Mouse (Mus musculus) liver, embryonic 14 days (tissue): Measurements from ENCODE around the gene Gimd1. TPM values are rescaled to one million over a fixed set of nuclear protein-coding genes. Genes with fewer than 3 reads are reported as not detected.

ENCODE experiments used
- polyA plus RNA-seq: library from polyadenylated mRNA; depleted of rRNA; stranded (reverse); fragments of >200 nt; gene quantifications from 2 replicates; pipeline ENCODE4 v1.2.3, GENCODE M21; 2012; rRNA removed

Gene Gimd1
- 4.8 and 6.1 TPM in 2 replicates for polyA plus RNA-seq

GRCm38 (mm10) chr3:132629601-132630239 lies at the start of gene Gimd1:
TSS of gene Gimd1 (plus strand) at chr3:132629820.

GRCm38 (mm10) chr3:132683447-132684230 lies 54.0 kb downstream of the Gimd1 start, which contains the start of gene Tbck:
TSS of gene Tbck (plus strand) at chr3:132684144.

GRCm38 (mm10) chr3:132684231-132684928 lies 54.8 kb downstream of the Gimd1 start, which contains the start of gene Aimp1:
TSS of gene Aimp1 (minus strand) at chr3:132684370.

Other genes with a start within 250 kb of the Gimd1 start
- 0.90 and 1.1 TPM in 2 replicates for gene Tbck, start 54.3 kb downstream of the Gimd1 start, polyA plus RNA-seq
- gene Aimp1, start 54.5 kb downstream of the Gimd1 start, polyA plus RNA-seq, result 45.1 and 46.6 TPM in 2 replicates